Mouse (Mus musculus): Measurements from ENCODE around the gene Arhgap10.

The Arhgap10 gene

GRCm38 (mm10) chr8:77517301-77518200, at the start of gene Arhgap10:
TSS of gene Arhgap10 (minus strand) at chr8:77517953.
- peak; percentile 83 for DNase-seq (ENCODE audit: low spot score)

- DNase-seq (ENCODE audit: low spot score) = no peak
These were observed 43.7 kb upstream of the Arhgap10 start for GRCm38 (mm10) chr8:77561441-77561840.

GRCm38 (mm10) chr8:77552491-77552890, 34.7 kb upstream of the Arhgap10 start:
- no peak for DNase-seq (ENCODE audit: low spot score)

- DNase-seq (ENCODE audit: low spot score) = peak; percentile 18
These were observed 32.3 kb upstream of the Arhgap10 start for GRCm38 (mm10) chr8:77549881-77550580.

GRCm38 (mm10) chr8:77549121-77549706, 31.5 kb upstream of the Arhgap10 start, which contains the start of gene Prmt9:
TSS of gene Prmt9 (plus strand) at chr8:77549397.
- DNase-seq (ENCODE audit: low spot score) = peak; percentile 90

- no peak for DNase-seq (ENCODE audit: low spot score)
These were observed 27.9 kb upstream of the Arhgap10 start for GRCm38 (mm10) chr8:77545616-77546015.

GRCm38 (mm10) chr8:77544428-77544827, 26.7 kb upstream of the Arhgap10 start:
- DNase-seq (ENCODE audit: low spot score) = no peak

- no peak for DNase-seq (ENCODE audit: low spot score)
These were observed 25.5 kb upstream of the Arhgap10 start for GRCm38 (mm10) chr8:77543152-77543777.

GRCm38 (mm10) chr8:77538256-77538655, 20.5 kb upstream of the Arhgap10 start:
- no peak for DNase-seq (ENCODE audit: low spot score)

- no peak for DNase-seq (ENCODE audit: low spot score)
These were observed 19.1 kb upstream of the Arhgap10 start for GRCm38 (mm10) chr8:77536821-77537220.

GRCm38 (mm10) chr8:77535026-77535595, 17.4 kb upstream of the Arhgap10 start:
- DNase-seq (ENCODE audit: low spot score) = peak; percentile 42

- DNase-seq (ENCODE audit: low spot score) = peak; percentile 5
These were observed 16.7 kb upstream of the Arhgap10 start for GRCm38 (mm10) chr8:77534358-77534992.

GRCm38 (mm10) chr8:77526130-77526529, 8.4 kb upstream of the Arhgap10 start:
- DNase-seq (ENCODE audit: low spot score) = no peak

- no peak for DNase-seq (ENCODE audit: low spot score)
These were observed 7.2 kb upstream of the Arhgap10 start for GRCm38 (mm10) chr8:77524906-77525305.

GRCm38 (mm10) chr8:77524018-77524615, 6.4 kb upstream of the Arhgap10 start:
- DNase-seq (ENCODE audit: low spot score) = no peak

GRCm38 (mm10) chr8:77522984-77523383, 5.2 kb upstream of the Arhgap10 start:
- DNase-seq (ENCODE audit: low spot score) = no peak

GRCm38 (mm10) chr8:77521028-77521785, 3.5 kb upstream of the Arhgap10 start:
- DNase-seq (ENCODE audit: low spot score) = no peak

GRCm38 (mm10) chr8:77520601-77521000, 2.8 kb upstream of the Arhgap10 start:
- no peak for DNase-seq (ENCODE audit: low spot score)

- DNase-seq (ENCODE audit: low spot score) = no peak
These were observed 705 bp upstream of the Arhgap10 start for GRCm38 (mm10) chr8:77518201-77519115.
